In genomic region chr8:84071921-84072320, GRCm38 (mm10) we compare ENCODE assay signal across 17 mouse cellular contexts. TPM values are rescaled to one million over a fixed set of nuclear protein-coding genes. Genes with fewer than 3 reads are reported as not detected.
DNase-seq lines count a peak whose midpoint lies in the region; ATAC-seq and TF ChIP-seq lines count a peak whose summit lies in the region.
"Had no signal": no experiment of that assay in that cellular context is flagged by ENCODE, and none has a peak within 500 bp of the region (broad histone marks: within the 10 kb centered on the region; RNA-seq: fewer than 3 reads in every experiment).

No protein-coding gene starts in this region.

- 79% methylated on average over 3 of the region's 3 CpGs for WGBS in hindbrain, embryonic 13.5 days
- WGBS in hindbrain, postnatal 0 days, result 60% methylated on average over 3 of the region's 3 CpGs
- WGBS in liver, embryonic 11.5 days, result 61% methylated on average over 3 of the region's 3 CpGs

- DNase-seq in hindbrain, postnatal 0 days (ENCODE audit: low spot score), result no peak
- peak; percentile 21 to 29 for DNase-seq in lung, adult 18-20 months
- DNase-seq in lung, postnatal 25 days (ENCODE audit: low spot score), result no peak
- DNase-seq in NIH3T3 (ENCODE audit: low read depth), result peak; percentile 53
- no peak for DNase-seq in liver, embryonic 11.5 days (ENCODE audit: low spot score)
- DNase-seq: layer of hippocampus, adult 9-11 months; liver, embryonic 13.5 days; right cerebral cortex, adult 18-20 months; thymus, postnatal 25 days had no signal

- H3K4me1 ChIP-seq in hindbrain, embryonic 13.5 days (replicated peaks), result peaks cover 72% of the 10 kb centered on the region
- peaks cover 33% of the 10 kb centered on the region for H3K4me1 ChIP-seq in hindbrain, postnatal 0 days (ENCODE audit: insufficient read depth, low read length)
- peaks cover 50% of the 10 kb centered on the region for H3K4me1 ChIP-seq in bone marrow macrophage, adult 2 months (ENCODE audit: control insufficient read depth, insufficient read depth, low read length)
- peaks cover 20% of the 10 kb centered on the region for H3K4me1 ChIP-seq in liver, embryonic 11.5 days (replicated peaks; ENCODE audit: control insufficient read depth, insufficient read depth, low read length)

- H3K4me2 ChIP-seq in hindbrain, embryonic 13.5 days, result no peak overlapping the region
- no peak overlapping the region for H3K4me2 ChIP-seq in hindbrain, postnatal 0 days (ENCODE audit: low read depth, low read length)
- H3K4me2 ChIP-seq in liver, embryonic 11.5 days, result no peak overlapping the region
- H3K4me2 ChIP-seq: liver, embryonic 13.5 days had no signal

- H3K27me3 ChIP-seq in hindbrain, embryonic 13.5 days, result no peaks in the 10 kb centered on the region
- H3K27me3 ChIP-seq in hindbrain, postnatal 0 days (ENCODE audit: insufficient read depth, low read length), result no peaks in the 10 kb centered on the region
- no peaks in the 10 kb centered on the region for H3K27me3 ChIP-seq in liver, embryonic 11.5 days (replicated peaks; ENCODE audit: control insufficient read depth, insufficient read depth, low read length)
- H3K27me3 ChIP-seq: liver, embryonic 13.5 days had no signal

- ATAC-seq in hindbrain, embryonic 13.5 days (ENCODE audit: low FRiP score), result no peak
- no peak for ATAC-seq in hindbrain, postnatal 0 days
- ATAC-seq in liver, embryonic 11.5 days (replicated peaks; ENCODE audit: low FRiP score), result no peak

- H3K9ac ChIP-seq in hindbrain, embryonic 13.5 days, result peak overlapping the region; percentile 39; the same call in 1 of the 2 replicates
- H3K9ac ChIP-seq in hindbrain, postnatal 0 days (replicated peaks; ENCODE audit: low read length), result no peak overlapping the region
- no peak overlapping the region for H3K9ac ChIP-seq in liver, embryonic 11.5 days (ENCODE audit: low read depth, low read length)
- H3K9ac ChIP-seq: liver, embryonic 13.5 days had no signal

- H3K27ac ChIP-seq in hindbrain, embryonic 13.5 days, result 0 out of 2 replicates have a peak overlapping the region, but pooled peaks have one; percentile 77
- H3K27ac ChIP-seq in hindbrain, postnatal 0 days, result no peak overlapping the region
- 0 out of 2 replicates have a peak overlapping the region, but pooled peaks have one; percentile 12 for H3K27ac ChIP-seq in bone marrow macrophage, adult 2 months (ENCODE audit: insufficient read depth, low read depth, low read length)
- no peak overlapping the region for H3K27ac ChIP-seq in liver, embryonic 11.5 days (ENCODE audit: low read depth, low read length)
- H3K27ac ChIP-seq: liver, embryonic 13.5 days had no signal

- H3K9me3 ChIP-seq in hindbrain, embryonic 13.5 days, result no peaks in the 10 kb centered on the region
- no peaks in the 10 kb centered on the region for H3K9me3 ChIP-seq in hindbrain, postnatal 0 days (ENCODE audit: low read length)
- H3K9me3 ChIP-seq in liver, embryonic 11.5 days (ENCODE audit: control insufficient read depth, low read length), result no peaks in the 10 kb centered on the region
- H3K9me3 ChIP-seq: liver, embryonic 13.5 days had no signal

- no peak overlapping the region for H3K4me3 ChIP-seq in hindbrain, embryonic 13.5 days
- H3K4me3 ChIP-seq in hindbrain, postnatal 0 days (ENCODE audit: low read length), result no peak overlapping the region
- H3K4me3 ChIP-seq in bone marrow macrophage, adult 2 months (ENCODE audit: insufficient read depth, low read length), result no peak overlapping the region
- H3K4me3 ChIP-seq in liver, embryonic 11.5 days (ENCODE audit: low read depth, low read length), result no peak overlapping the region
- H3K4me3 ChIP-seq: liver, embryonic 13.5 days had no signal

- no peak for TF ChIP-seq POLR2A in bone marrow macrophage, adult 2 months (IDR thresholded peaks at IDR 0.05; ENCODE audit: borderline replicate concordance, low read depth, low read length)

- no peak for TF ChIP-seq CTCF in hindbrain, postnatal 0 days (IDR thresholded peaks at IDR 0.05; ENCODE audit: low read depth)
- no peak for TF ChIP-seq CTCF in bone marrow macrophage, adult 2 months (IDR thresholded peaks at IDR 0.05; ENCODE audit: low read depth, low read length)

- peaks cover 28% of the 10 kb centered on the region for H3K36me3 ChIP-seq in hindbrain, embryonic 13.5 days
- peaks cover 13% of the 10 kb centered on the region; the same call in 1 of the 2 replicates for H3K36me3 ChIP-seq in hindbrain, postnatal 0 days (ENCODE audit: insufficient read depth, low read length)
- no peaks in the 10 kb centered on the region for H3K36me3 ChIP-seq in liver, embryonic 11.5 days (ENCODE audit: control insufficient read depth, insufficient read depth, low read length)

RNA-seq across cellular contexts. Expression of gene Rfx1, which starts 5.3 kb away (rescaled TPM):
- polyA plus RNA-seq in hindbrain, embryonic 13.5 days (2015; fragmentation: Nextera tagmentation; extraction: Ambion mirVana), result 7.8 and 8.3 TPM in 2 replicates
- 29.0 and 30.0 TPM in 2 replicates for total RNA-seq in hindbrain, postnatal 0 days (2014; rRNA removed)
- polyA plus RNA-seq in hindbrain, postnatal 0 days (2015; fragmentation: Nextera tagmentation; extraction: Ambion mirVana), result 6.0 and 6.2 TPM in 2 replicates
- polyA plus RNA-seq in bone marrow macrophage, adult 2 months (2012; ENCODE audit: insufficient read depth, insufficient read length, missing spikeins), result 17.2 TPM in 2 replicates
- 8.4 and 9.5 TPM in 2 replicates for polyA plus RNA-seq in liver, embryonic 11.5 days (2014; fragmentation: Nextera tagmentation; extraction: Ambion mirVana)

RNA-seq across cellular contexts. Expression of gene Gm10643, which starts 7.0 kb away (rescaled TPM):
- polyA plus RNA-seq in hindbrain, embryonic 13.5 days (2015; fragmentation: Nextera tagmentation; extraction: Ambion mirVana), result 1.4 and 1.7 TPM in 2 replicates
- 0.25 and 3.0 TPM in 2 replicates for total RNA-seq in hindbrain, postnatal 0 days (2014; rRNA removed)
- 1.6 and 2.4 TPM in 2 replicates for polyA plus RNA-seq in hindbrain, postnatal 0 days (2015; fragmentation: Nextera tagmentation; extraction: Ambion mirVana)
- 0.58 and 1.0 TPM in 2 replicates for polyA plus RNA-seq in bone marrow macrophage, adult 2 months (2012; ENCODE audit: insufficient read depth, insufficient read length, missing spikeins)
- polyA plus RNA-seq in liver, embryonic 11.5 days (2014; fragmentation: Nextera tagmentation; extraction: Ambion mirVana), result 0.52 and 0.86 TPM in 2 replicates

RNA-seq across cellular contexts. Expression of gene Rln3, which starts 27.1 kb away (rescaled TPM):
- polyA plus RNA-seq in hindbrain, embryonic 13.5 days (2015; fragmentation: Nextera tagmentation; extraction: Ambion mirVana), result 0.44 TPM in 1 of 2 replicates, not detected in the other
- total RNA-seq in hindbrain, postnatal 0 days (2014; rRNA removed), result 9.0 and 18.8 TPM in 2 replicates
- polyA plus RNA-seq in hindbrain, postnatal 0 days (2015; fragmentation: Nextera tagmentation; extraction: Ambion mirVana), result 6.1 and 6.6 TPM in 2 replicates
- polyA plus RNA-seq in bone marrow macrophage, adult 2 months (2012; ENCODE audit: insufficient read depth, insufficient read length, missing spikeins), result not detected in 2 replicates
- polyA plus RNA-seq in liver, embryonic 11.5 days (2014; fragmentation: Nextera tagmentation; extraction: Ambion mirVana), result 0.42 TPM in 1 of 2 replicates, not detected in the other
- total RNA-seq: adrenal gland, postnatal 4 days; granulocyte monocyte progenitor cell, adult 5-6 weeks; left cerebral cortex, postnatal 25 days had no signal
- polyA plus RNA-seq: embryonic facial prominence, embryonic 11.5 days; heart, postnatal 0 days; kidney, embryonic 14.5 days; liver, embryonic 13.5 days had no signal

RNA-seq across cellular contexts. Expression of gene Il27ra, which starts 29.5 kb away (rescaled TPM):
- polyA plus RNA-seq in hindbrain, embryonic 13.5 days (2015; fragmentation: Nextera tagmentation; extraction: Ambion mirVana), result 0.22 and 0.66 TPM in 2 replicates
- 0.29 and 0.47 TPM in 2 replicates for total RNA-seq in hindbrain, postnatal 0 days (2014; rRNA removed)
- 0.29 and 0.62 TPM in 2 replicates for polyA plus RNA-seq in hindbrain, postnatal 0 days (2015; fragmentation: Nextera tagmentation; extraction: Ambion mirVana)
- polyA plus RNA-seq in bone marrow macrophage, adult 2 months (2012; ENCODE audit: insufficient read depth, insufficient read length, missing spikeins), result 0.68 and 1.7 TPM in 2 replicates
- 1.8 and 3.1 TPM in 2 replicates for polyA plus RNA-seq in liver, embryonic 11.5 days (2014; fragmentation: Nextera tagmentation; extraction: Ambion mirVana)

RNA-seq across cellular contexts. Expression of gene Dcaf15, which starts 32.6 kb away (rescaled TPM):
- 20.2 and 22.2 TPM in 2 replicates for polyA plus RNA-seq in hindbrain, embryonic 13.5 days (2015; fragmentation: Nextera tagmentation; extraction: Ambion mirVana)
- total RNA-seq in hindbrain, postnatal 0 days (2014; rRNA removed), result 77.0 and 77.6 TPM in 2 replicates
- 18.4 and 18.5 TPM in 2 replicates for polyA plus RNA-seq in hindbrain, postnatal 0 days (2015; fragmentation: Nextera tagmentation; extraction: Ambion mirVana)
- polyA plus RNA-seq in bone marrow macrophage, adult 2 months (2012; ENCODE audit: insufficient read depth, insufficient read length, missing spikeins), result 17.2 and 23.7 TPM in 2 replicates
- polyA plus RNA-seq in liver, embryonic 11.5 days (2014; fragmentation: Nextera tagmentation; extraction: Ambion mirVana), result 5.9 and 10.0 TPM in 2 replicates

Comparison
In these comparisons a context has a peak if more than half of its experiments do, and no peak if none do; other contexts are left out.
1. H3K27ac ChIP-seq: peak in hindbrain, embryonic 13.5 days (single experiment) and bone marrow macrophage, adult 2 months (single experiment); none in hindbrain, postnatal 0 days (single experiment) and liver, embryonic 11.5 days (single experiment).
2. DNase-seq: peak in lung, adult 18-20 months (2 of 2) and NIH3T3 (single experiment); none in hindbrain, postnatal 0 days (single experiment), lung, postnatal 25 days (single experiment) and liver, embryonic 11.5 days (single experiment).